Mouse (Mus musculus): Measurements from ENCODE around the gene Ppm1h. TPM values are rescaled to one million over a fixed set of nuclear protein-coding genes. Genes with fewer than 3 reads are reported as not detected.

The Ppm1h gene
- total RNA-seq, 1 experiment from 2014 or later, result 93.4 TPM

- no peak for ATAC-seq (replicated peaks; ENCODE audit: insufficient number of reproducible peaks, low FRiP score, low TSS enrichment, poor library complexity, severe bottlenecking)
These were observed 316.0 kb downstream of the Ppm1h start for GRCm38 (mm10) chr10:122994402-122995107.

Other genes starting within 250 kb of the Ppm1h start
- gene Avpr1a, start 230.3 kb upstream of the Ppm1h start, total RNA-seq (2017), result not detected in 3 replicates